Mouse (Mus musculus) right cerebral cortex, postnatal 36 days (tissue): ENCODE measurements around the gene Iqck.

Experiments used
- DNase-seq, 2 experiments: peaks; one replicate each; pipeline ENCODE4 v3.0.0; 2022; ENCODE audit warnings: low spot score in 2 of 2, mixed read lengths in 1 of 2

Iqck gene

DNA sequence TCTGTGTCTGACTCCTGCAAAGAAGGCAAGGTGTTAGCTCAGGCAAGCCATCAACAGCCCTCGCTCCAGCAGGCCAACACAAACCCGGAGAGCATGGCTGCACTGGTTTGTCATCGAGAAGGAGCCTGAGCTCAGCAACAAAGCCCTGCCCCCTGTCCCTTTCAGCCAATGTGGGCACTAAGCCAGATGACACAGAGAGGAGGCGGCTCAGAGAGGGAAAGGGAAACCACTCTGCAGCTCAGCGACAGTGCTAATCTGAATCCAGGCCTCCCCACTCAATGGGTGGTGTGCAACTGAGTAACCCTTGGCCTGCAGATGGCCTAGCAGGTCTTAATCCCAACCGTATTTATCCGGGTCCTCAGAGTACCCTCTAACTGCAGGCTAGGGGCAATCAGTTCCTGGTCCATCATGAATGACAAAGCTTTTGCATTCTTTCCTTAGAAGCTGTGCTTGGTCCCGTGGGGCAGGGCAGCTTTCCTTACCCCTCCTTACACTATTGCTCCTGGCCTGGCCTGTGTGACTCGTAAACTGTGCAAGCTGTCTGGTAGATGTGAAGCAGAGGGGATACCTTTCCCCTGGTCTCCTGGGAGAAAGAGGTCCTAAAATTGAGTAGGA is 4.8 kb upstream of the Iqck start:
- no peak for DNase-seq

GRCm38 (mm10) chr7:118851571-118851970 is 4.0 kb upstream of the Iqck start:
- no peak for DNase-seq

DNA sequence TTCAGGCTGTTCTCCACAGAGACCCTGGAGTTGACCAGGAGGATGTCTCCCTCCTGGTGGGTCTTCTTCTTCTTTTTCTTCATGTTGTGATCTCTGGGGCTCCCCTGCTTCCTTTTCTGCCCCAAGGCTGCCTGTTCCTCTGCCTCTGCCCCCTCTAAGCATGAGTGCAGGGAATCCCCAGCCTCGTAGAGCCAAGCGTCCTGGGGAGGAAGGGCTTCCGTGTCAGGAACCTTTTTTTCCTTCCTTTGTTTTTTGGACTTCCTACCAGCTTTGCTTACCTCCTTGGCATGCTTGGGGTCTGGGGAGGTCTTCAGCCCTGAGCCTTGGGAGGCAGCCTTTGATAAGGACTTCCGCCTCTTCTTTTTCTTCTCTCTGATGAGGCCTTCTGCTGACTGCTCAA is 2.9 kb upstream of the Iqck start:
- no peak for DNase-seq

DNA sequence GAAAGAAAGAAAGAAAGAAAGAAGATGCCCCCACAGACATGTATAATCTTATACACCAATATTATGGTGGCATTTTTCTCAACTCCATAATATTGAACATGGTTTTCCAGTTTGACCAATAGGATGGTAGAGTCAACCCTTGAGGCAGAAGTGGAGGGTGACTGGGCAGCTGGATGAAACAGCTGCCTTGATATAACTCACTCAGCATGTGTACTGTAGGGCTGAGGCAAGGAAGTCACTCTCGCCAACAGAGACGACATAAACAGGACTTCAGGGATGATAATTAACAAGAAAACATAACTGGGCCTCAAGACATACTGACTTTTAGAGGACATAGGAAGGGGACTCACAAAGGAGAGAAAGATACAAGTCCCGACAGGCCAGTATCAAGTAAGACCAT is 946 bp upstream of the Iqck start:
- DNase-seq = no peak

DNA sequence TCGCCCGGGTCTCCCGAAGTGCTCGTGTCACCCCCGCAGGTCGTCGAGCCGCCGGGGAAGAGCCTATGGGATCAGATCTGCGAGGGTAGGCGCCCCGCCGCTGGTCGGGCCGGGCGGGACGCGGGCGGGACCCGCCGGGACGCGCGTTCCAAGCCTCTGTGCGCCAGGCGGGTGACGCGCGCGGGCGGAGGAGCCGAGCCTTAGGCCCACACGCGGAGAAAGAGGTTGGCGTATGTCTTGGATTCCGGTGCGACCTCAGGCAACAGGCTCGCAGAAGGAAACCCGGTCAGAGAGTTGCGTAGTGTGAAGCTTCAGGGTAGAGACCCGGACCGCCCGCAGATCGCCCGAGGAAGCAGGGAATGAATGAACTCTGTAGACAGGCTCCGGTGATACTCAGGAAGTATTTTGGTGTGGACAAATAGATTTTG is 339 bp downstream of the Iqck start, which contains the start of gene Knop1:
Gene Knop1 (minus strand): TSS at position 378 of the 428 bp plus-strand sequence.
- no peak for DNase-seq

GRCm38 (mm10) chr7:118858640-118859039 is 3.1 kb downstream of the Iqck start:
- no peak for DNase-seq

GRCm38 (mm10) chr7:118865362-118865761 is 9.8 kb downstream of the Iqck start:
- no peak for DNase-seq

GRCm38 (mm10) chr7:118879466-118880029 is 24.0 kb downstream of the Iqck start:
- no peak for DNase-seq

- no peak for DNase-seq
Observed at GRCm38 (mm10) chr7:118883957-118884356, 28.4 kb downstream of the Iqck start.

GRCm38 (mm10) chr7:118884969-118885368 is 29.4 kb downstream of the Iqck start:
- DNase-seq = no peak

GRCm38 (mm10) chr7:118887303-118888055 is 31.9 kb downstream of the Iqck start:
- no peak for DNase-seq

GRCm38 (mm10) chr7:118889046-118889680 is 33.6 kb downstream of the Iqck start:
- DNase-seq = no peak

DNA sequence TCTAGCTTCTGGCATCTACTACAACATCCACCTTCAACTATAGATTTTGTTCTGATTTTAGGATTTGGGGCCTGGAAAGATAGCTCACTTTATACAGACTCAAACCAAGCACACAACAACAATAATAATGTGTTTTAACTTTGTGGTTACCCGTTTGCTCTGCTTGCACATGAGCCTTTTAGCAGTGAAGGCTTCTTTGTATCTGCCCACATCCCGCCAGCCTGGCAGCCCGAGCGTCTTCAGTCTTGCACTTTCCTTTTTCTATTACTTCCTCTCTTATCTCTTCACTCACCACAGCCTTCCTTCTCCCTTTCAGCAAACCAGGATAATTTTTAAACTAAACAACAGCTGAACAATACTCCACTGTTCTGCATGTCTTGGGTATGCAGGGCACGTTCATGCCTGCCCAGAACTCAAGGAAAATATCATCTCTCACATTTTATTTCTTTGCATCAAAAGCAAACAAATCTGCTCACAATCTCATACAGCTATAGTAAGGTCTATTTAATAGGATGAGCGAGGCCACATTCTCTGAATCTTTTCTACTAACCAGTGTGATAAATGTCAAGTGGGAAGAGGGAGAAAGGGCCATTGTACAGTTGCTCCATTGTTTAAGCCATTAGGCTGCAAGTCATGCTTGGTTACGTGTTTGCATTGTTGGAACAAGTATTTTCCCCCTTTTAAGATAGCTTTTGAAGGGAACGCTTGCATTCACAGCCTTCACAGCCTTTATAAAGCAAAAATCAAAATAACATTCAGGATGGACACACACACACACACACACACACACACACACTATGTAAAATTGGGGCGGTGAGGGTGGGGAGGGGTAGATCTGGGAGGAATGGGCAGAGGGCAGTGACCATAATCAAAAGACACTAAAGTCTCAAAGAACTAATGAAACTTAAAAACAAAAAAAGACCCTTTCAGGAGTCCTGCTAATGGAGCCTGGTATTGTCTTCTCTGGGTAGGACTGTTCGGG is 40.2 kb downstream of the Iqck start:
- no peak for DNase-seq

DNA sequence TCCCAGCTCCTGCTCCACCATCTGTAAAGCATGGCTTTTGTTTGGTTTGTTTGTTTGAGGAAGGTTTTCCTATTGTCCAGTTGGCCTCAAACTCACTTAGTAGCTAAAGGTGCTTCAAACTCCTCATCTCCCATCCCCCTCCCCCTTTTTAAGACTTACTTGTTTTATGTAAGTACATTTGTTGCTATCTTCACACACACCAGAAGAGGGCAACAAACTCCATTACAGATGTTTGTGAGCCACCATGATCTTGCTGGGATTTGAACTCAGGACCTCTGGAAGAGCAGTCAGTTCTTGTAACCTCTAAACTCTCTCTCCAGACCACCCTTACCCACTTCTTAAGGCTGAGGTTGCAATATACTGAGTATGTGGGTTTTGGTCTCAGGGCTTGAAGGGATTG is 42.5 kb downstream of the Iqck start:
- DNase-seq = no peak

GRCm38 (mm10) chr7:118900090-118900489 is 44.5 kb downstream of the Iqck start:
- no peak for DNase-seq

GRCm38 (mm10) chr7:118902944-118903343 is 47.4 kb downstream of the Iqck start:
- no peak for DNase-seq

DNA sequence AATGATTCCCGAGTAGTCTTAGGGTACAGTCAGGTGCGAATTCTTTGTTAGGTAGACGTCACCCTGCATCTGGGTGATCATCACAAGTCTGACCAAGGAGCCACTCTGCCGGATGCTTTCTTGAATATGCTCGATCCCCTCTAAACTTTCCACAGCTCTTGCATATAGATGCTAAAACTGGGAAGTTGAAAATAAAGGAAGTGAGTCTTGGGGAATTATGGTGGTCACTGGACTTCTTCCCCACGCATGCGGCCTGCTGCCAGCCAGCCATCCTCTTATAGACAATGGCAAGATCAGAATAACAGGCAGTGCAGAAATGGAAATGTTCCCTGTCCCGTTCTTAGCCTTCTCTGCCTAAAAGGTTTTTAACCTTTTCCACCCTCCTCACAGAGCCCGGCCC is 48.3 kb downstream of the Iqck start:
- no peak for DNase-seq

- DNase-seq = no peak
Observed at GRCm38 (mm10) chr7:118904530-118904929, 49.0 kb downstream of the Iqck start.

GRCm38 (mm10) chr7:118908961-118909515 is 53.5 kb downstream of the Iqck start:
- DNase-seq = no peak

DNA sequence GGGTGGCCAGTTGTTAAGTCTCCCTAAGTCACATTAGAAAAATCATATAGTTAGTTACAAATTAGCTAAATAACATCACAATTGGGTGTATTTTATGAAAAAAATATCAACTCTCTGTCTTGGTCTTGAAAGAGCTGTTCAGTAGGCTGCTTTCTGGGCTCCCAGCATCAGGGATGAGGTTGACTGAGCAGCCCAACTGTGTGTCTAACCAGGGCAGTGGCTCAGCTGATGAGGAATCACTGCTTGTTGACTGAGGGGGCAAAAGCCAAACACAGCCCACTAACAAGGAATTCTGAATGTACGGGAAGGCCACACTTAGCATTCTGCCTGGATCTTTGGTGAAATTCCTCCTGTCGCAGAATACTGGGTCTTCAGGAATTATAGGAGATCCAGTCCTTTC is 54.9 kb downstream of the Iqck start:
- no peak for DNase-seq

- DNase-seq = no peak
Observed at GRCm38 (mm10) chr7:118911170-118911569, 55.6 kb downstream of the Iqck start.
